In genomic region chr19:15339979-15340304, GRCm38 (mm10) we compare ENCODE assay signal across 11 mouse cellular contexts.
DNase-seq lines count a peak whose midpoint lies in the region; ATAC-seq and TF ChIP-seq lines count a peak whose summit lies in the region.
"Had no signal": no experiment of that assay in that cellular context is flagged by ENCODE, and none has a peak within 500 bp of the region (broad histone marks: within the 10 kb centered on the region; RNA-seq: fewer than 3 reads in every experiment).

No protein-coding gene starts in this region.

- no peaks in the 10 kb centered on the region; the same call in 1 of the 2 replicates for H3K4me1 ChIP-seq in kidney, embryonic 16.5 days (ENCODE audit: insufficient read depth, low read length)
- H3K4me1 ChIP-seq in embryonic facial prominence, embryonic 12.5 days, result peaks cover 9% of the 10 kb centered on the region; the same call in 1 of the 2 replicates
- peaks cover 14% of the 10 kb centered on the region for H3K4me1 ChIP-seq in hindbrain, embryonic 12.5 days
- H3K4me1 ChIP-seq in midbrain, postnatal 0 days (ENCODE audit: insufficient read depth, low read length), result no peaks in the 10 kb centered on the region
- H3K4me1 ChIP-seq: embryonic facial prominence, embryonic 15.5 days; lung, embryonic 15.5 days had no signal

- no peak overlapping the region for H3K27ac ChIP-seq in kidney, embryonic 16.5 days (ENCODE audit: low read length)
- no peak overlapping the region for H3K27ac ChIP-seq in embryonic facial prominence, embryonic 12.5 days
- H3K27ac ChIP-seq in hindbrain, embryonic 12.5 days, result peak overlapping the region; percentile 58
- 0 out of 2 replicates have a peak overlapping the region, but pooled peaks have one; percentile 26 for H3K27ac ChIP-seq in midbrain, postnatal 0 days (ENCODE audit: low read depth, low read length)
- H3K27ac ChIP-seq: embryonic facial prominence, embryonic 15.5 days; lung, embryonic 15.5 days had no signal

- no peak overlapping the region for H3K9ac ChIP-seq in kidney, embryonic 16.5 days (replicated peaks; ENCODE audit: low read length)
- no peak overlapping the region for H3K9ac ChIP-seq in embryonic facial prominence, embryonic 12.5 days
- H3K9ac ChIP-seq in hindbrain, embryonic 12.5 days, result no peak overlapping the region
- no peak overlapping the region for H3K9ac ChIP-seq in midbrain, postnatal 0 days (replicated peaks; ENCODE audit: low read length, poor library complexity, severe bottlenecking)
- H3K9ac ChIP-seq: embryonic facial prominence, embryonic 15.5 days; lung, embryonic 15.5 days had no signal

- H3K9me3 ChIP-seq in kidney, embryonic 16.5 days (ENCODE audit: low read length), result no peaks in the 10 kb centered on the region
- no peaks in the 10 kb centered on the region for H3K9me3 ChIP-seq in embryonic facial prominence, embryonic 12.5 days
- no peaks in the 10 kb centered on the region for H3K9me3 ChIP-seq in hindbrain, embryonic 12.5 days (replicated peaks)
- no peaks in the 10 kb centered on the region for H3K9me3 ChIP-seq in midbrain, postnatal 0 days (ENCODE audit: low read length)
- H3K9me3 ChIP-seq: embryonic facial prominence, embryonic 15.5 days; lung, embryonic 15.5 days had no signal

- TF ChIP-seq CTCF in midbrain, postnatal 0 days (IDR thresholded peaks at IDR 0.05), result no peak

- DNase-seq in kidney, adult 18-20 months, result no peak
- DNase-seq in midbrain, postnatal 0 days (ENCODE audit: low spot score), result no peak
- no peak for DNase-seq in left cerebral cortex, postnatal 25 days (ENCODE audit: low spot score in 2 of 2)
- DNase-seq in urinary bladder, postnatal 10 days (ENCODE audit: low spot score), result no peak
- DNase-seq: right cerebral cortex, postnatal 14 days had no signal

- H3K27me3 ChIP-seq in kidney, embryonic 16.5 days (ENCODE audit: insufficient read depth, low read length), result peaks cover 18% of the 10 kb centered on the region
- H3K27me3 ChIP-seq in embryonic facial prominence, embryonic 12.5 days, result peaks cover 6% of the 10 kb centered on the region; the same call in 1 of the 2 replicates
- H3K27me3 ChIP-seq in hindbrain, embryonic 12.5 days, result 0 out of 2 replicates have a peak, but pooled peaks cover 7% of the 10 kb centered on the region
- H3K27me3 ChIP-seq in midbrain, postnatal 0 days (ENCODE audit: insufficient read depth, low read length), result no peaks in the 10 kb centered on the region
- H3K27me3 ChIP-seq: CH12.LX; lung, embryonic 15.5 days had no signal

- H3K4me3 ChIP-seq in kidney, embryonic 16.5 days (ENCODE audit: low read length), result peak overlapping the region; percentile 9; the same call in 1 of the 2 replicates
- H3K4me3 ChIP-seq in embryonic facial prominence, embryonic 12.5 days, result 0 out of 2 replicates have a peak overlapping the region, but pooled peaks have one; percentile 12
- H3K4me3 ChIP-seq in hindbrain, embryonic 12.5 days, result 0 out of 2 replicates have a peak overlapping the region, but pooled peaks have one; percentile 9
- H3K4me3 ChIP-seq in midbrain, postnatal 0 days (ENCODE audit: low read depth, low read length), result no peak overlapping the region
- H3K4me3 ChIP-seq: embryonic facial prominence, embryonic 15.5 days; lung, embryonic 15.5 days had no signal

- no peak for ATAC-seq in kidney, embryonic 16.5 days (ENCODE audit: low FRiP score, low TSS enrichment)
- ATAC-seq in embryonic facial prominence, embryonic 12.5 days (ENCODE audit: insufficient number of reproducible peaks, insufficient read depth, low FRiP score, low TSS enrichment), result no peak
- peak; percentile 49 for ATAC-seq in hindbrain, embryonic 12.5 days (ENCODE audit: low FRiP score)
- peak; percentile 44; the same call in 1 of the 2 replicates for ATAC-seq in midbrain, postnatal 0 days (ENCODE audit: low FRiP score)

- intact Hi-C loops in left cerebral cortex, postnatal 25 days (cut with DNase I), result no loop called here

- peak overlapping the region; percentile 33 for H3K4me2 ChIP-seq in kidney, embryonic 16.5 days (replicated peaks; ENCODE audit: low read depth, low read length)
- H3K4me2 ChIP-seq in embryonic facial prominence, embryonic 12.5 days (replicated peaks), result peak overlapping the region; percentile 39
- peak overlapping the region; percentile 47 for H3K4me2 ChIP-seq in hindbrain, embryonic 12.5 days (replicated peaks)
- H3K4me2 ChIP-seq in midbrain, postnatal 0 days (ENCODE audit: low read depth, low read length, poor library complexity, severe bottlenecking), result no peak overlapping the region
- H3K4me2 ChIP-seq: embryonic facial prominence, embryonic 15.5 days; lung, embryonic 15.5 days had no signal

- WGBS in kidney, embryonic 16.5 days, result 10% methylated on average over 11 of the region's 11 CpGs
- 30% methylated on average over 11 of the region's 11 CpGs for WGBS in embryonic facial prominence, embryonic 12.5 days
- 26% methylated on average over 11 of the region's 11 CpGs for WGBS in hindbrain, embryonic 12.5 days
- 62% methylated on average over 11 of the region's 11 CpGs for WGBS in midbrain, postnatal 0 days

- H3K36me3 ChIP-seq in kidney, embryonic 16.5 days (ENCODE audit: insufficient read depth, low read length), result no peaks in the 10 kb centered on the region
- H3K36me3 ChIP-seq in embryonic facial prominence, embryonic 12.5 days, result no peaks in the 10 kb centered on the region
- H3K36me3 ChIP-seq in hindbrain, embryonic 12.5 days, result no peaks in the 10 kb centered on the region
- H3K36me3 ChIP-seq in midbrain, postnatal 0 days (ENCODE audit: insufficient read depth, low read length), result no peaks in the 10 kb centered on the region
- H3K36me3 ChIP-seq: embryonic facial prominence, embryonic 15.5 days; lung, embryonic 15.5 days had no signal

Comparison
In these comparisons a context has a peak if more than half of its experiments do, and no peak if none do; other contexts are left out.
1. ATAC-seq: peak in hindbrain, embryonic 12.5 days (single experiment) and midbrain, postnatal 0 days (single experiment); none in kidney, embryonic 16.5 days (single experiment) and embryonic facial prominence, embryonic 12.5 days (single experiment).
2. H3K27ac ChIP-seq: peak in hindbrain, embryonic 12.5 days (single experiment) and midbrain, postnatal 0 days (single experiment); none in kidney, embryonic 16.5 days (single experiment) and embryonic facial prominence, embryonic 12.5 days (single experiment).